In the genomic region with DNA sequence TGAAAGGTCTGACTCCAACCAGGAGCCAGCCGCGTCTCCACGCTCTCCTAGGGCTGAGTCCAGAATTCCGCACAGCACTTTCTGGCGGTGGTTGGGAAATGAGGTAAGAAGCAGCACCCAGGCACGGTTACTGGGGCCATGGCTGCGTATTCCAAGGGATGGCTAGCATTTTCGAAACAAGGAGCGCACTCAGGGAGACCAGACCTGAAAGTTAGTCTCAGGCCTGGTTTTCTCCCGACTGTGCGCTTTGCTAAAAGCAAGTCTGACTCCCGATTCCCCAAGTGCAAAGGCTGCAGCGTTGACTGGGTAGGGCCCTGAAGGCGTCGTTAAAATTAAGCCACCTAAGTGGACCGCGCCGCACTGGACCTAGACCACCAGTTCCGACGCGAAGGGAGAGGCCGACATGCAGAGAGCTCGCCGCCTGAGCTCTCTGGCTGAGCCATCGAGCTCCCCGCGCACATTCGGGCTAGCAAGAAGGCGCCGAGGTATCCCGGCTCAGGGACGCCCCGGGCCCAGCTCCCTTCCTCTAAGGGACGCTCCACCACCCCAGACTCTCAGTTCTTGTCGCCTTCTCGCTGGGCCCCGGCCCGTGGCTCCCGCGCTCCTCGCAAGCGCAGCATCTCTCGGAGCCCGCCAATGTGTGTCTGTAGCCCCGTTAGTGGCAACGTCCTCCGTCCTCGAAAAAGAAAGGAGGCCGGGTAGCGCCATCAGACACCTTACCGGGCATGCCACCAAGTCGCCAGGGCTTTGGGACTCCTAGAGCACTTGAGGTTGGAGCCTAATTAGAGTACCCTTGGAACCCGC, we compare ENCODE assay signal across 8 mouse cellular contexts. TPM values are rescaled to one million over a fixed set of nuclear protein-coding genes. Genes with fewer than 3 reads are reported as not detected.
DNase-seq lines count a peak whose midpoint lies in the region; ATAC-seq and TF ChIP-seq lines count a peak whose summit lies in the region.

No protein-coding gene starts in this region.

- no peak for TF ChIP-seq POLR2A in small intestine, adult 2 months (IDR thresholded peaks at IDR 0.05; ENCODE audit: low read depth, low read length)

- peak overlapping the region; percentile 76 for H3K27ac ChIP-seq in heart, embryonic 12.5 days (ENCODE audit: poor library complexity, severe bottlenecking)
- H3K27ac ChIP-seq in kidney, postnatal 0 days, result peak overlapping the region; percentile 77
- H3K27ac ChIP-seq in small intestine, adult 2 months (ENCODE audit: insufficient read depth, low read depth, low read length), result peak overlapping the region; percentile 53

- H3K9me3 ChIP-seq in heart, embryonic 12.5 days (replicated peaks), result no peaks in the 10 kb centered on the region
- H3K9me3 ChIP-seq in kidney, postnatal 0 days (replicated peaks; ENCODE audit: low read length), result no peaks in the 10 kb centered on the region

- H3K27me3 ChIP-seq in heart, embryonic 12.5 days (replicated peaks), result no peaks in the 10 kb centered on the region
- no peaks in the 10 kb centered on the region for H3K27me3 ChIP-seq in kidney, postnatal 0 days (ENCODE audit: insufficient read depth, low read length)
- no peaks in the 10 kb centered on the region for H3K27me3 ChIP-seq in small intestine, adult 2 months (ENCODE audit: control insufficient read depth, insufficient read depth, low read length)

- DNase-seq in right cerebral cortex, adult 18-20 months, result peak; percentile 54
- DNase-seq in right cerebral cortex, postnatal 36 days (ENCODE audit: low spot score in 2 of 2), result no peak
- DNase-seq in embryo, embryonic 10 days (ENCODE audit: low spot score), result peak; percentile 56
- DNase-seq in kidney, postnatal 0 days (ENCODE audit: low spot score), result peak; percentile 52
- peak; percentile 41 for DNase-seq in lung, postnatal 10 days
- no peak for DNase-seq in urinary bladder, postnatal 10 days (ENCODE audit: low spot score)

- no peak for TF ChIP-seq CTCF in kidney, postnatal 0 days (IDR thresholded peaks at IDR 0.05; ENCODE audit: low read depth)
- TF ChIP-seq CTCF in small intestine, adult 2 months (IDR thresholded peaks at IDR 0.05; ENCODE audit: extremely low read depth, insufficient read length, insufficient replicate concordance, low read depth, low read length), result no peak

- 0% methylated on average over 53 of the region's 53 CpGs for WGBS in heart, embryonic 12.5 days
- WGBS in kidney, postnatal 0 days, result under 1% methylated on average over 53 of the region's 53 CpGs
- 1% methylated on average over 53 of the region's 53 CpGs for WGBS in small intestine, adult 2 months

- no peak for ATAC-seq in heart, embryonic 12.5 days (ENCODE audit: insufficient number of reproducible peaks, low FRiP score)
- ATAC-seq in kidney, postnatal 0 days (replicated peaks; ENCODE audit: low FRiP score, low read depth), result no peak

- H3K4me3 ChIP-seq in heart, embryonic 12.5 days, result peak overlapping the region; percentile 91
- peak overlapping the region; percentile 88 for H3K4me3 ChIP-seq in kidney, postnatal 0 days (replicated peaks; ENCODE audit: low read depth, low read length)
- H3K4me3 ChIP-seq in small intestine, adult 2 months (ENCODE audit: low read depth, low read length), result peak overlapping the region; percentile 78

- H3K9ac ChIP-seq in heart, embryonic 12.5 days, result peak overlapping the region; percentile 96
- H3K9ac ChIP-seq in kidney, postnatal 0 days (ENCODE audit: low read depth, low read length), result peak overlapping the region; percentile 81

- peaks cover 35% of the 10 kb centered on the region for H3K4me1 ChIP-seq in heart, embryonic 12.5 days (replicated peaks)
- H3K4me1 ChIP-seq in kidney, postnatal 0 days (replicated peaks; ENCODE audit: insufficient read depth, low read length), result no peaks in the 10 kb centered on the region; the same call in 1 of the 2 replicates
- H3K4me1 ChIP-seq in small intestine, adult 2 months (ENCODE audit: control insufficient read depth, insufficient read depth, insufficient read length, low read length), result peaks cover under 1% of the 10 kb centered on the region

- H3K36me3 ChIP-seq in heart, embryonic 12.5 days, result peaks cover 6% of the 10 kb centered on the region; the same call in 1 of the 2 replicates
- no peaks in the 10 kb centered on the region for H3K36me3 ChIP-seq in kidney, postnatal 0 days (ENCODE audit: insufficient read depth, low read length)
- H3K36me3 ChIP-seq in small intestine, adult 2 months (ENCODE audit: control insufficient read depth, insufficient read depth, low read length), result 0 out of 2 replicates have a peak, but pooled peaks cover under 1% of the 10 kb centered on the region

- H3K4me2 ChIP-seq in heart, embryonic 12.5 days, result peak overlapping the region; percentile 88
- peak overlapping the region; percentile 93 for H3K4me2 ChIP-seq in kidney, postnatal 0 days (ENCODE audit: low read length)

RNA-seq across cellular contexts. Expression of a gene that starts 1.3 kb away (rescaled TPM):
- 25.4 and 27.1 TPM in 2 replicates for polyA plus RNA-seq in heart, embryonic 12.5 days (2016; fragmentation: Nextera tagmentation; extraction: Ambion mirVana)
- 24.0 and 27.4 TPM in 2 replicates for polyA plus RNA-seq in kidney, postnatal 0 days (2015; fragmentation: Nextera tagmentation; extraction: Ambion mirVana)
- 29.5 and 77.8 TPM in 2 replicates for polyA plus RNA-seq in small intestine, adult 2 months (2012; rRNA removed)

RNA-seq across cellular contexts. Expression of a gene that starts 30.6 kb away (rescaled TPM):
- polyA plus RNA-seq in heart, embryonic 12.5 days (2016; fragmentation: Nextera tagmentation; extraction: Ambion mirVana), result 111 TPM in 2 replicates
- polyA plus RNA-seq in kidney, postnatal 0 days (2015; fragmentation: Nextera tagmentation; extraction: Ambion mirVana), result 160 and 169 TPM in 2 replicates
- 6.8 and 12.7 TPM in 2 replicates for polyA plus RNA-seq in small intestine, adult 2 months (2012; rRNA removed)

Comparison
In these comparisons a context has a peak if more than half of its experiments do, and no peak if none do; other contexts are left out.
1. DNase-seq: peak in right cerebral cortex, adult 18-20 months (single experiment), embryo, embryonic 10 days (single experiment), kidney, postnatal 0 days (single experiment) and lung, postnatal 10 days (single experiment); none in right cerebral cortex, postnatal 36 days (0 of 2) and urinary bladder, postnatal 10 days (single experiment).
2. Peak in every context shown above with its lines, with median percentiles within 50 percentile points of each other: H3K27ac ChIP-seq and H3K4me3 ChIP-seq.